Mouse (Mus musculus): ENCODE results near the gene Gtf3c5. TPM values are rescaled to one million over a fixed set of nuclear protein-coding genes. Genes with fewer than 3 reads are reported as not detected.

Gtf3c5 gene
- polyA plus RNA-seq, 1 experiment from 2014 or later: 37.2 TPM

- 64% methylated on average over 8 of the region's 8 CpGs for WGBS
- no peaks in the 10 kb centered on the region for H3K36me3 ChIP-seq
These were observed 23.2 kb upstream of the Gtf3c5 start for GRCm38 (mm10) chr2:28606601-28607340.

GRCm38 (mm10) chr2:28605789-28606541 lies 22.4 kb upstream of the Gtf3c5 start:
- WGBS: 58% methylated on average over 14 of the region's 14 CpGs
- no peak for ATAC-seq (ENCODE audit: low FRiP score)
- H3K9ac ChIP-seq (replicated peaks): no peak overlapping the region

More at GRCm38 (mm10) chr2:28606601-28607340, 23.2 kb upstream of the Gtf3c5 start:
- Histone ChIP-seq H3K4me1 (no peaks in the 10 kb centered on the region), H3K4me2 (no peak overlapping the region), H3K9me3 (replicated peaks) (no peaks in the 10 kb centered on the region), H3K4me3 (replicated peaks) (no peak overlapping the region), H3K9ac (replicated peaks) (no peak overlapping the region), H3K27me3 (replicated peaks) (no peaks in the 10 kb centered on the region), H3K27ac (replicated peaks) (no peak overlapping the region)
- ATAC-seq (ENCODE audit: low FRiP score): no peak

GRCm38 (mm10) chr2:28603542-28603941 lies 20.0 kb upstream of the Gtf3c5 start:
- Histone ChIP-seq H3K9me3 (replicated peaks) (no peaks in the 10 kb centered on the region), H3K4me1 (no peaks in the 10 kb centered on the region), H3K4me3 (replicated peaks) (no peak overlapping the region), H3K9ac (replicated peaks) (no peak overlapping the region), H3K36me3 (no peaks in the 10 kb centered on the region), H3K27me3 (replicated peaks) (no peaks in the 10 kb centered on the region), H3K27ac (replicated peaks) (no peak overlapping the region), H3K4me2 (no peak overlapping the region)
- 81% methylated on average over 5 of the region's 5 CpGs for WGBS
- ATAC-seq (ENCODE audit: low FRiP score): no peak

More at GRCm38 (mm10) chr2:28605789-28606541, 22.4 kb upstream of the Gtf3c5 start:
- Histone ChIP-seq H3K4me3 (replicated peaks) (no peak overlapping the region), H3K27me3 (replicated peaks) (no peaks in the 10 kb centered on the region), H3K36me3 (no peaks in the 10 kb centered on the region), H3K9me3 (replicated peaks) (no peaks in the 10 kb centered on the region), H3K4me2 (no peak overlapping the region), H3K27ac (replicated peaks) (no peak overlapping the region), H3K4me1 (no peaks in the 10 kb centered on the region)

- no peak for ATAC-seq (ENCODE audit: low FRiP score)
- Histone ChIP-seq H3K27ac (replicated peaks) (no peak overlapping the region), H3K4me1 (no peaks in the 10 kb centered on the region), H3K9ac (replicated peaks) (no peak overlapping the region), H3K36me3 (no peaks in the 10 kb centered on the region), H3K27me3 (replicated peaks) (no peaks in the 10 kb centered on the region), H3K4me2 (no peak overlapping the region), H3K4me3 (replicated peaks) (no peak overlapping the region), H3K9me3 (replicated peaks) (no peaks in the 10 kb centered on the region)
- WGBS: 62% methylated on average over 11 of the region's 12 CpGs
These were observed 18.4 kb upstream of the Gtf3c5 start for GRCm38 (mm10) chr2:28601720-28602590.

GRCm38 (mm10) chr2:28599569-28599900 lies 16.0 kb upstream of the Gtf3c5 start:
- no peak for ATAC-seq (ENCODE audit: low FRiP score)
- no peak overlapping the region for H3K27ac ChIP-seq (replicated peaks)
- H3K9me3 ChIP-seq (replicated peaks): no peaks in the 10 kb centered on the region
- H3K27me3 ChIP-seq (replicated peaks): no peaks in the 10 kb centered on the region
- no peaks in the 10 kb centered on the region for H3K36me3 ChIP-seq
- H3K4me3 ChIP-seq (replicated peaks): no peak overlapping the region
- WGBS: 70% methylated on average over 6 of the region's 6 CpGs
- no peak overlapping the region for H3K9ac ChIP-seq (replicated peaks)
- no peaks in the 10 kb centered on the region for H3K4me1 ChIP-seq
- no peak overlapping the region for H3K4me2 ChIP-seq

GRCm38 (mm10) chr2:28598692-28599568 lies 15.4 kb upstream of the Gtf3c5 start:
- no peaks in the 10 kb centered on the region for H3K9me3 ChIP-seq (replicated peaks)
- no peaks in the 10 kb centered on the region for H3K36me3 ChIP-seq
- H3K27me3 ChIP-seq (replicated peaks): 0 out of 2 replicates have a peak, but pooled peaks cover 3% of the 10 kb centered on the region
- no peak overlapping the region for H3K4me2 ChIP-seq
- no peak overlapping the region for H3K4me3 ChIP-seq (replicated peaks)
- no peak overlapping the region for H3K9ac ChIP-seq (replicated peaks)
- H3K4me1 ChIP-seq: no peaks in the 10 kb centered on the region
- WGBS: 71% methylated on average over 12 of the region's 12 CpGs
- no peak for ATAC-seq (ENCODE audit: low FRiP score)
- no peak overlapping the region for H3K27ac ChIP-seq (replicated peaks)

- Histone ChIP-seq H3K9ac (replicated peaks) (no peak overlapping the region), H3K9me3 (replicated peaks) (no peaks in the 10 kb centered on the region), H3K4me2 (no peak overlapping the region), H3K4me3 (replicated peaks) (no peak overlapping the region), H3K27me3 (replicated peaks) (peaks cover 3% of the 10 kb centered on the region; the same call in 1 of the 2 replicates), H3K36me3 (no peaks in the 10 kb centered on the region), H3K27ac (replicated peaks) (no peak overlapping the region), H3K4me1 (no peaks in the 10 kb centered on the region)
- no peak for ATAC-seq (ENCODE audit: low FRiP score)
- 82% methylated on average over 7 of the region's 7 CpGs for WGBS
These were observed 14.4 kb upstream of the Gtf3c5 start for GRCm38 (mm10) chr2:28597733-28598547.

- Histone ChIP-seq H3K9ac (replicated peaks) (no peak overlapping the region), H3K4me3 (replicated peaks) (no peak overlapping the region), H3K27ac (replicated peaks) (no peak overlapping the region), H3K4me2 (no peak overlapping the region), H3K4me1 (no peaks in the 10 kb centered on the region), H3K9me3 (replicated peaks) (no peaks in the 10 kb centered on the region), H3K27me3 (replicated peaks) (peaks cover 3% of the 10 kb centered on the region; the same call in 1 of the 2 replicates), H3K36me3 (no peaks in the 10 kb centered on the region)
- 91% methylated on average over 7 of the region's 7 CpGs for WGBS
- ATAC-seq (ENCODE audit: low FRiP score): no peak
These were observed 13.4 kb upstream of the Gtf3c5 start for GRCm38 (mm10) chr2:28596998-28597397.

GRCm38 (mm10) chr2:28596021-28596420 lies 12.5 kb upstream of the Gtf3c5 start:
- ATAC-seq (ENCODE audit: low FRiP score): no peak
- 84% methylated on average over 7 of the region's 7 CpGs for WGBS
- no peaks in the 10 kb centered on the region for H3K36me3 ChIP-seq
- no peak overlapping the region for H3K4me2 ChIP-seq
- H3K9me3 ChIP-seq (replicated peaks): no peaks in the 10 kb centered on the region
- H3K4me1 ChIP-seq: no peaks in the 10 kb centered on the region
- H3K27me3 ChIP-seq (replicated peaks): peaks cover 3% of the 10 kb centered on the region; the same call in 1 of the 2 replicates
- no peak overlapping the region for H3K27ac ChIP-seq (replicated peaks)
- no peak overlapping the region for H3K4me3 ChIP-seq (replicated peaks)
- H3K9ac ChIP-seq (replicated peaks): no peak overlapping the region

- no peak overlapping the region for H3K27ac ChIP-seq (replicated peaks)
- no peaks in the 10 kb centered on the region for H3K36me3 ChIP-seq
- WGBS: 7% methylated on average over 15 of the region's 15 CpGs
- no peak for ATAC-seq (ENCODE audit: low FRiP score)
- H3K4me2 ChIP-seq: no peak overlapping the region
- H3K4me1 ChIP-seq: no peaks in the 10 kb centered on the region
- H3K27me3 ChIP-seq (replicated peaks): peaks cover 3% of the 10 kb centered on the region; the same call in 1 of the 2 replicates
- no peak overlapping the region for H3K9ac ChIP-seq (replicated peaks)
- no peak overlapping the region for H3K4me3 ChIP-seq (replicated peaks)
- H3K9me3 ChIP-seq (replicated peaks): no peaks in the 10 kb centered on the region
These were observed 9.3 kb upstream of the Gtf3c5 start for GRCm38 (mm10) chr2:28592809-28593208.
